Mouse (Mus musculus): ENCODE results near the gene Fbf1. TPM values are rescaled to one million over a fixed set of nuclear protein-coding genes. Genes with fewer than 3 reads are reported as not detected.

The Fbf1 gene
- polyA plus RNA-seq, 1 experiment from 2014 or later, result 30.1 TPM

- ATAC-seq (ENCODE audit: low FRiP score), result no peak
- no peak for DNase-seq (ENCODE audit: low spot score, missing footprints)
- Histone ChIP-seq H3K9ac (ENCODE audit: low read length) (no peak overlapping the region), H3K36me3 (ENCODE audit: control insufficient read depth, insufficient read depth, low read length) (peaks cover 10% of the 10 kb centered on the region; the same call in 1 of the 2 replicates), H3K27ac (ENCODE audit: low read depth, low read length) (no peak overlapping the region), H3K27me3 (ENCODE audit: control insufficient read depth, insufficient read depth, low read length) (no peaks in the 10 kb centered on the region), H3K4me1 (ENCODE audit: control insufficient read depth, insufficient read depth, low read length) (peaks cover 12% of the 10 kb centered on the region), H3K4me3 (ENCODE audit: low read depth, low read length) (no peak overlapping the region), H3K4me2 (no peak overlapping the region), H3K9me3 (ENCODE audit: control insufficient read depth, low read length) (no peaks in the 10 kb centered on the region)
- WGBS, result 88% methylated on average over 16 of the region's 16 CpGs
These were observed 35.3 kb downstream of the Fbf1 start for GRCm38 (mm10) chr11:116132366-116133333.

DNA sequence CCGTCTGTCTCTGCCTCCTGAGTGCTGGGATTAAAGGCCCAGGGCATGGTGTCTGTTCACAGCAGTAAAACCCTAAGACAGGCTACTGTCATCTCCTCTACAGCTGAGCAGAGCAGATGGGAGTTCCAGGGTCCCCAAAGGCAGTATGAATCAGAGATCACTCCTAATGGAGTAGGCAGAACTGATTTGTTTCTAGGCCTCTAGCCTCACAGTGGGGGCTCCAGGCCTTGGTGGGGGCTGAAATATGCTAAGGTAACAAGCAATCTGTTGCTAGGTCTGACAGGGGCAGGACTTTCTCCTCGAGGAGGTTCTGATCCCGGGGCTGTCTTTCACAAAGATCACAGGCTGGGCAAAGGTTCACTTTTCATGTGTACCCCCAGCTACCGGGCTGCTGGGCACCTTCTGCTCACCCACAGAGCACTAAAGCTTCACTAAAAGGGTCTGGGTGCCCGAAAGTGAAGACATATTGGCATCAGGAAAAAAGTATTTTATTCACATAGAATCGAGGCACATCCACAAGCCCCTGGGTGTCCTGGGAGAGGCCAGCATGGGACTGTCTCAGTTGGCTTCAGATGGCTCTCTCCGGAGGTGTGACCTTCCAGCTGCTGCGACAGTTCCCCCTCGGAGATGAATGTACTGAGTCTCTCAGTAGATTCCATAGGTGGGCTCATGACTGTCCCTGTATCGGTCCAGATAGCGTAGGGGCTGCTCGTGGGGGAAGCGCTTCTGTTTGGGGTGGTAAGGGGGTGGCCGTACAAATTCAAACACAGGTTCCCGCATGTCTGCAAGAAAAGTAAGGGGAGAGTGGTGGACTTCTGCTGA, 36.4 kb downstream of the Fbf1 start:
- 88% methylated on average over 15 of the region's 15 CpGs for WGBS
- DNase-seq (ENCODE audit: low spot score, missing footprints) (no peak), ATAC-seq (ENCODE audit: low FRiP score) (no peak)
- peak overlapping the region; percentile 37 for H3K4me3 ChIP-seq (ENCODE audit: low read depth, low read length)
- no peaks in the 10 kb centered on the region for H3K27me3 ChIP-seq (ENCODE audit: control insufficient read depth, insufficient read depth, low read length)
- no peak overlapping the region for H3K9ac ChIP-seq (ENCODE audit: low read length)
- peak overlapping the region; percentile 49 for H3K4me2 ChIP-seq
- H3K4me1 ChIP-seq (ENCODE audit: control insufficient read depth, insufficient read depth, low read length), result peaks cover 15% of the 10 kb centered on the region
- no peak overlapping the region; the same call in 1 of the 2 replicates for H3K27ac ChIP-seq (ENCODE audit: low read depth, low read length)
- peaks cover 10% of the 10 kb centered on the region; the same call in 1 of the 2 replicates for H3K36me3 ChIP-seq (ENCODE audit: control insufficient read depth, insufficient read depth, low read length)
- no peaks in the 10 kb centered on the region for H3K9me3 ChIP-seq (ENCODE audit: control insufficient read depth, low read length)

DNA sequence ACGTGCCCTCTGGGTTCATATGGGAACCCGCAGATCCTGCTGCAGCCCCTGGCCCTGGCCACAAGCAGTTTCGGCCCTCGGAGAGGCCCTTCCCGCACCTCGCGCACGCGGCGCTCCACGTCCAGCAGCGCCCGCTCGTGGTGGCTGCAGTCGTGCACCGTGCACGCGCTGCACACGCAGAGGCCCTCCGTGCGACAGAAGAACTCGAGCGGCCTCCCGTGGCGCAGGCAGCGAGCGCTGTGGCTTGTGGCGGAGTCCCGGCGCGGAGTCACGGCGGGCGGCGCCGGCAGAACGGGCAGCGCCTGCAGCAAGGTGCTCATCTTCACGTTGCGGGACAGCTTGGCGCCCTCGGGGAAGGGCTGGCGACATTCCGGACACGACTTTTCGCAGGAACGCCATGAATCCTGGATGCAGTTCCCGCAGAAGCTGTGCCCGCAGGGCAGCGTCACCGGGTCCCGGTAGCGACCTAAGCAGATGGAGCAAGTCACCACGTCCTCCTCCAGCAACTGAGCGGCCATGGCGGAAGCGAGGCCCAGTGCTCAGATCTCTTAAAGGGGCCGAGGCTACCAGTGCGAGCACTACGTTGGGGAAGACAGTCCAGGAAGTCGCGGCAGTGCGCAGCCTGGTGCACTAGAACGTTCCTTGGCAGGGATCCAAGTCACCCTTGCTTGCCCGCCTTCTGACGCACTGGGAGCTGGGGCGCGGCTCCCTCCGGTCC, 37.3 kb downstream of the Fbf1 start, which contains the start of gene Trim65:
Gene Trim65, minus strand, starts transcription at position 641 of the 718 bp plus-strand sequence.
- Histone ChIP-seq H3K9ac (ENCODE audit: low read length) (peak within 1 kb of the TSS; percentile 69), H3K27ac (ENCODE audit: low read depth, low read length) (peak within 1 kb of the TSS; percentile 32), H3K36me3 (ENCODE audit: control insufficient read depth, insufficient read depth, low read length) (peaks cover 10% of the 10 kb centered on the region; the same call in 1 of the 2 replicates), H3K4me2 (peak within 1 kb of the TSS; percentile 49), H3K9me3 (ENCODE audit: control insufficient read depth, low read length) (no peaks in the 10 kb centered on the region), H3K4me3 (ENCODE audit: low read depth, low read length) (peak within 1 kb of the TSS; percentile 37), H3K4me1 (ENCODE audit: control insufficient read depth, insufficient read depth, low read length) (peaks cover 15% of the 10 kb centered on the region), H3K27me3 (ENCODE audit: control insufficient read depth, insufficient read depth, low read length) (no peaks in the 10 kb centered on the region)
- DNase-seq (ENCODE audit: low spot score, missing footprints) (peak; percentile 98), ATAC-seq (ENCODE audit: low FRiP score) (peak; percentile 87)
- 2% methylated on average over 69 of the region's 69 CpGs for WGBS

GRCm38 (mm10) chr11:116129993-116130487, 37.9 kb downstream of the Fbf1 start:
- Histone ChIP-seq H3K9ac (ENCODE audit: low read length) (peak overlapping the region; percentile 69), H3K9me3 (ENCODE audit: control insufficient read depth, low read length) (no peaks in the 10 kb centered on the region), H3K36me3 (ENCODE audit: control insufficient read depth, insufficient read depth, low read length) (peaks cover 10% of the 10 kb centered on the region; the same call in 1 of the 2 replicates), H3K4me3 (ENCODE audit: low read depth, low read length) (peak overlapping the region; percentile 37), H3K27ac (ENCODE audit: low read depth, low read length) (peak overlapping the region; percentile 30), H3K4me2 (peak overlapping the region; percentile 49), H3K4me1 (ENCODE audit: control insufficient read depth, insufficient read depth, low read length) (peaks cover 15% of the 10 kb centered on the region), H3K27me3 (ENCODE audit: control insufficient read depth, insufficient read depth, low read length) (no peaks in the 10 kb centered on the region)
- WGBS, result 40% methylated on average over 8 of the region's 8 CpGs
- DNase-seq (ENCODE audit: low spot score, missing footprints), result no peak
- peak; percentile 50 for ATAC-seq (ENCODE audit: low FRiP score)

DNA sequence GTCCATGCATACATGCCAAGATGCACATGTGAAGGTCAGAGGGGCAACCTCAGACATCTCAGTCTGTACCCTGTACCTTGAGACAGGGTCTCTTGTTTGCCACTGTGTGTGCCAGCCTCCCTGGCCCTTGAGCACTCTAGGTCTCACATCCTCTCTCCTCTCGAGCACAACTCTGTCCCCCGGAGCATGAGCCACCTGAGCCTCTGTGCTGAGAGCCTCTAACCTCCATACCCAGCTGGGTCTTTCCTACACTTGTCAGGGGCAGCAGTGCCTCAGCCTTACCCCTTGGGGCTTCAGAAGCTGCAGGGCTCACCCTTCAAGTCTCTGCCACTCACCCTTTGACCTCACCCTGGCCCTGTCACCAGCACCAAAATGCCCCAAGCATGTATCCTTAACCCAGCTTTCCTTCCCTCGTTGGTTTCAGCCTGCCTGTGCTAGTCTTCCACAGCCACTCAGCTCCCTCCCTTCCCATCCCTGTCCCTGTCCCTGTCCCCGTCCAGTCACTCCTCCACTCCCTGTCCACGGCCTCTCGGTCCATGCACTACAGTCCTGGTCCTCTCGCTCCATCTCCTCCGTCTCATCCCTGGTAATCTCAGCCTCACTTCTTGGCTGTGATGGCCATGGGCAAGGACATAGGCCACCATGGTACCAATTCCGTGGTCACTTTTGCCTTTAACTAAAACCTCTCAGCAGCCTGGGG, 38.7 kb downstream of the Fbf1 start:
- 80% methylated on average over 9 of the region's 9 CpGs for WGBS
- no peak overlapping the region for H3K4me3 ChIP-seq (ENCODE audit: low read depth, low read length)
- H3K27me3 ChIP-seq (ENCODE audit: control insufficient read depth, insufficient read depth, low read length), result no peaks in the 10 kb centered on the region
- no peak for DNase-seq (ENCODE audit: low spot score, missing footprints)
- H3K4me1 ChIP-seq (ENCODE audit: control insufficient read depth, insufficient read depth, low read length), result peaks cover 15% of the 10 kb centered on the region
- no peak overlapping the region for H3K27ac ChIP-seq (ENCODE audit: low read depth, low read length)
- H3K9ac ChIP-seq (ENCODE audit: low read length), result no peak overlapping the region
- ATAC-seq (ENCODE audit: low FRiP score), result no peak
- H3K9me3 ChIP-seq (ENCODE audit: control insufficient read depth, low read length), result no peaks in the 10 kb centered on the region
- H3K36me3 ChIP-seq (ENCODE audit: control insufficient read depth, insufficient read depth, low read length), result peaks cover 7% of the 10 kb centered on the region; the same call in 1 of the 2 replicates
- H3K4me2 ChIP-seq, result no peak overlapping the region

- Histone ChIP-seq H3K36me3 (ENCODE audit: control insufficient read depth, insufficient read depth, low read length) (0 out of 2 replicates have a peak, but pooled peaks cover 4% of the 10 kb centered on the region), H3K4me1 (ENCODE audit: control insufficient read depth, insufficient read depth, low read length) (peaks cover 15% of the 10 kb centered on the region), H3K9me3 (ENCODE audit: control insufficient read depth, low read length) (no peaks in the 10 kb centered on the region), H3K9ac (ENCODE audit: low read length) (no peak overlapping the region), H3K27ac (ENCODE audit: low read depth, low read length) (no peak overlapping the region), H3K27me3 (ENCODE audit: control insufficient read depth, insufficient read depth, low read length) (no peaks in the 10 kb centered on the region), H3K4me3 (ENCODE audit: low read depth, low read length) (no peak overlapping the region), H3K4me2 (no peak overlapping the region)
- DNase-seq (ENCODE audit: low spot score, missing footprints) (no peak), ATAC-seq (ENCODE audit: low FRiP score) (no peak)
- 79% methylated on average over 9 of the region's 9 CpGs for WGBS
These were observed 40.0 kb downstream of the Fbf1 start for GRCm38 (mm10) chr11:116127986-116128385.

- Histone ChIP-seq H3K4me3 (ENCODE audit: low read depth, low read length) (no peak within 1 kb of the TSS), H3K36me3 (ENCODE audit: control insufficient read depth, insufficient read depth, low read length) (no peaks in the 10 kb centered on the region), H3K27me3 (ENCODE audit: control insufficient read depth, insufficient read depth, low read length) (no peaks in the 10 kb centered on the region), H3K9ac (ENCODE audit: low read length) (peak within 1 kb of the TSS; percentile 47), H3K9me3 (ENCODE audit: control insufficient read depth, low read length) (no peaks in the 10 kb centered on the region), H3K27ac (ENCODE audit: low read depth, low read length) (no peak within 1 kb of the TSS), H3K4me2 (peak within 1 kb of the TSS; percentile 27; the same call in 1 of the 2 replicates), H3K4me1 (ENCODE audit: control insufficient read depth, insufficient read depth, low read length) (peaks cover 15% of the 10 kb centered on the region)
- WGBS, result 25% methylated on average over 23 of the region's 23 CpGs
- DNase-seq (ENCODE audit: low spot score, missing footprints) (no peak), ATAC-seq (ENCODE audit: low FRiP score) (peak; percentile 17; the same call in 1 of the 2 replicates)
These were observed 40.6 kb downstream of the Fbf1 start, which contains the start of gene Trim47 for GRCm38 (mm10) chr11:116127156-116127980. Gene Trim47 (minus strand): TSS chr11:116127210.
